Mouse (Mus musculus): ENCODE data around the gene Prkce.

DNA sequence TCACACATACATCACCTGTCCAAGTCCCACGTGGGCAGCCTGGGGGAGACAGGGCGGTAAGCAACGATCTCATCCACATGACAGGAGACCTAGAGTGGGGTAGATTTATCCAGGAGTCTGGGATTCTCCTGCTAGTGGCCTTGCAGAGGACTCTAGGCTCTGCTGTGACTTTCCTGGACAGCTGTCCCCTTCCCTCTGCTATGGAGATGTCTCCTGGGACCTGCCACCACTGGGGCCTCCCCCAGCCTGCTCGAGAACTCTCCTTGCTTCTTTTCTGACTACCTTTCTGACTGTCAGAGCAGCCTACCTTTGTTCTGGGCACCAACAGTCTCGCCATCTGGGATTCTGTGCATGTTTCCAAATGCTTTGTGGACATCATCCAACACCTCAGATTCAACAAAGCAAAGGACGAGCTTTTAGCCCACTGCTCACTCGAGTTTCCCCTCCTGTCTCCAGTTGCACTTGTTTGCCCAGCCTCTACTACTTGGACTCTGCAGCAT lies 82.9 kb downstream of the Prkce start:
- TF ChIP-seq CTCF (IDR thresholded peaks at IDR 0.05; ENCODE audit: insufficient read depth, low read depth, low read length) (no peak), POLR2A (IDR thresholded peaks at IDR 0.05; ENCODE audit: insufficient read depth, low read depth, low read length) (no peak)
